Mouse (Mus musculus) regulatory T cell (primary cell): ENCODE measurements at regions not wholly inside any gene's neighbourhood (a gene's known extent, or its start where the extent isn't known, plus 50 kb on each side); places are given as distances from the start of the nearest gene placed in this dataset.

ENCODE experiments used
- in situ Hi-C: fragments of 300-600 bp; cut with MboI, MseI; formaldehyde crosslinking; loops from one replicate; pipeline ENCODE4 v1.15.1; 2025; ENCODE audit warnings: high pct_unique_total_duplicates

DNA sequence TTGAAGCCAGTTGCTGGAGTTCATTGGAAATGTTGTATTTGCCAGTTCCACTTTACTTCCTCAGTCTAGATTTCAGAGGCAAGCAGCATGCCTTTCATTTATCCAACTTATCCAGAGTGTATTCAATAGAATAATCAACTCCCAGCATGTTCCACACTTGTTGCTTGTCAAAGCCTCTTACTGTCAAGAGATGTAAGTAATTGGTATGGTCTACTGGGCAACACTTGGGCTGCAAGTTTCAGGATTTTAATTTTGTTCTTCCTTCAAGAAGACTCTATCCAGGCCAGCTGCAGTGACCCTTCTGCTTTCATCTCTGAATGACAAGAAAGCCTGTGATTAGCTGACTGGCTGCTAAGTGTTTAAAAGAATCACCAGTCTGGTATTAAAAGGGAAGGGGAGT, 3131.6 kb upstream of the Lrrc6 start:
- in situ Hi-C loops: no loop called here

DNA sequence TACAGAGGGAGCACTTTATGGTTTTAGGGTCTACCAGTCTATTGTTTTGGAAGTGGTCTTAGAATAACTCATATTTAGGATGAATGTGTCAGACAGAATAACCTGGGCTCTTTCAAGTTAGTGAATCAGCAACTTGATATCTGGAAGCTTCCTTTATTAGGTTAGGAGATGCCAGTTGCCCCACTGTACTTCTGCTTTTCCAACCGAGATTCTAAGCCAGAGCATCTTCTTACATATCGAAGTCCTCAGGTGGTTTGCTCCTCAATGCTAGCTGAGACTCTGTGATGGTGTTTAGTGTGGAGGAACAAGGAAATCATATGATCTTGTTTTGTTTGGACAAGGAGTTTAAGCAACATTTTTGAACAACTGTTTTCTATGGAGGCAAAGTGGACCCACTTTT, 3117.3 kb upstream of the Lrrc6 start:
- in situ Hi-C loops: loop anchor here (10.0 kb wide), 1 partner anchor 653 kb away; no protein-coding TSS in a partner anchor

DNA sequence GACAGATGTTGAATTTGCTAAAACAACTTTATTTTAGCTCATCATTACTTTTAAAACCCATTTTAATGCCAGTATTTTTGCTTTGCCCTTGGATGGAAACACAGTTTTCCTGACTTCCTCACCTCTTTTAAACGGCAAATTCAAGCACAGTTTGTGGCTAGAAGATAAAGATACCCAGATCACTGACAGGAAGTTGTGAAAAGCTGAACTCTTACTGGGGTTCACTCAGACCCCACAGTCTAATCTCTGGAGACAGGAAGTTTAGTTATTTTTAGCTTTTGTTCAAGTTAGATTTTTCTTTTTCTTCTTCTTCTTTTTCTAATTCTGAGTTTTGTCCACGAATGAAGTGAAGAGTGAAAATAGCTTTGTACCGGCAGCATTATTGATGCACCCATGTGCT, 3113.3 kb upstream of the Lrrc6 start:
- in situ Hi-C loops: loop anchor here (10.0 kb wide), 1 partner anchor 649 kb away; no protein-coding TSS in a partner anchor

DNA sequence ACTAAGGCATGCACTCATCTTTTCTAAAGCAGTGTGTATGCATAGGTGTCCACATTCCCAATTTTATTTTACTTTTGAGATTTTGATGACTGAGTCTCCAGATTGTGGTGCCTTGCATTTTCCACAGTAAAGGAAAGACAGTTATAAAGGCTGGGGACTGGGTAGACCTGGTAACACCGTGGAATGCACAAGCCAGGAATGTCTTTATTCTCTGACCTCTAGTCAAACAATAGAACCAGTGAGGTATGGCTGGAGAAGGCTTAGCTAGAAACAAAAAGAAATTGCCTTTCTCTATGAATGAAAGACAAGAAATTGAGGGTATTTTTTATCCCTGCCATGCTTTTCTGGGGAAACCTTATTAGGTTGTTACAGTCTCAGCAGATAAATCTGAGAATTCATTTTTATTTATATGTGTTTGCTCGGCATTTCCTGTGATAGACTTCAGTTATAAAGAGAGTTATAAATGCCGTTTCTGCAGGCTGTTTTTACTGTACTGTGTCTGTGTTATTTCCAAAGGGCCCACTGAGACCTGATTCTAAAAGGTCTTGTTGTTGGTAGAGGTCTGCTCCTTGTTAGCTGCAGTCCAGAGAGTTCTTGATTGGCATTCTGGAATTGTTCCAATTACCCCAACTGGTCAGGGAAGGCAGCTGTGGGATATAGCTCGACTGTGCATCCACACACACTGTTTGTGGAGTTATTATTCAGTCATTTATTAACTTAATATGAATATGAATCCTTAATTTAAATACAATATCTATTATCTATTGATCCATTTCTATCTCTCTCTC, 3090.7 kb upstream of the Lrrc6 start:
- in situ Hi-C loops: no loop called here

DNA sequence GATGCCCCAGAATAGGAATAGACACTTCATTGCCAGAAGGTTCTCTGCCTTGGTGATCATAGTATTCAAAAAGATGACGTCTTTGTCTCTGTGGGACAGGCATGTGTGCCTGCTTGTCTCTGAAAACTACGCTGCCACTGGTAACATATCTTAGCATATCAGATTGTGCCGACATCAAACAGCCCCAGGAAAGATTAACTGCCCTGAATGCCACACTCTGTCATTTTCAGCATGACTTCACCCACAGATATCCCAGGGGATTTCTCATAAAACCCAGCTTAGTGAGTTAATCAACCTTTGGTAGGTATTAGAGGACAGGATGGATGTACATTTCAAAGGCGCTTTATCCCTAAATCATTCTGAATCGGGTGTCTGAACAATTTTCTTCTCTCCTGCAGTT, 3087.4 kb upstream of the Lrrc6 start:
- in situ Hi-C loops: no loop called here

DNA sequence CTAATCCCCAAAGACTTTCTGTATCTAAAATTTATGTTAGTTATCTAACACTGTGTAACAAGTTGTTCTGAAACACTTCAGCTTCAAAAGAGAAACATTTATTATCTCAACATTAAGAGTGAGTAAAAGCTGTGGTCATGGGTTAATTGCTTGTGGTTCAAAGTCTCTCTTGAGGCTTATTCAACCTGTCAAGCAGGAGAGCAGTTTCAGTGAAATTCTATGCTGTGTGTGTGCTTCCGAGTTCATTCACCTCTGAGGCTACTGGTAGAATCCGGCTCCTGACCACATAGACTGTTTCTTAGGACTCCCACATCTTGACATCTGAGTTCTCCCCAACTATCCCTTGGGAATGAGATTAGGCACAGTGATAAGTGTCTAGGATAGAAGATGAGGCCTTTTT, 3076.0 kb upstream of the Lrrc6 start:
- in situ Hi-C loops: no loop called here

DNA sequence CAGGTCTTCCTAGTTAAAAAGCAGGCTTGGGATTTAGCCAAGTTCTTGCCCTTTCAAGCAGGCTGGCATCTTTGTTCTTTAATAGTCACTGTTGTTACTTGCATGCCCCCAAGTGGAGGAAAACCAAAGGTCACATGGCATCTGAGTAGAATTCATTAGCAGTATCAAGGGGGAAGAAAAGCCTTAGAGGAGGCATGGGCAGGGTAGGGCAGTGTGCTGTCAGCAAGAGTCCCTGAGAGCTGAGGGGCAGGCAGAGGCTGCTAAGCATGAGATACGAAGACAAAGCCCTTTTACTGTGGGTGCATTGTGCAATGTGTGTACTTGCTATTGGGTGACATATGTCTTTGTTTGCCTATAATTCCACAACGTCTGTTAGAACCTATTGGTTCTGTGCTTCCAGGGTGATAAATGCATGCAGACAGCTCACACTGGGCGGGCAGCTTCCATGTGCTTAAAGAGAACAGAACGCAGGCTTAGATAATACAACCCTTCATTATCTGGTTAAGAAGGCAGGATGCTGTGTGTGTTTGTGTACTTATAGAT, 3075.0 kb upstream of the Lrrc6 start:
- in situ Hi-C loops: no loop called here

DNA sequence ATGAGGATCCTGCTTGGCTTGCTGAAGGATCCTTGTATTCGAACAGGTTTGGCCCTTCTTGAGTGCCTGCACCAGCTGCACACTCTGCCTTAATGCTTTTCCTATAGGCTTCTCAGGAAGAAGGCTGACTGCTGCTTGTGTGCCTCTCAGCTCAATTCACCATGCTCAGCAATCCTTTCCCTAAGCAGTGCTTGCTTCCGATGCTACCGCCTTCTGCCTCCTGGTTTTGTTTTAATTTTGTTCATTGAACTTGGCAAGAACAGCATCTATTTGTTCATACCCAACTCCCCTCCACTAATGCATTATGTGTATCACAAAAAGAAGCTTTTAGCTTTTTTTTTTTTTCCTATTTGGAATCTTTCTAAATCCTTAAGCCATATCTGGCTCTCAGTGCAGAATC, 3053.5 kb upstream of the Lrrc6 start:
- in situ Hi-C loops: no loop called here

DNA sequence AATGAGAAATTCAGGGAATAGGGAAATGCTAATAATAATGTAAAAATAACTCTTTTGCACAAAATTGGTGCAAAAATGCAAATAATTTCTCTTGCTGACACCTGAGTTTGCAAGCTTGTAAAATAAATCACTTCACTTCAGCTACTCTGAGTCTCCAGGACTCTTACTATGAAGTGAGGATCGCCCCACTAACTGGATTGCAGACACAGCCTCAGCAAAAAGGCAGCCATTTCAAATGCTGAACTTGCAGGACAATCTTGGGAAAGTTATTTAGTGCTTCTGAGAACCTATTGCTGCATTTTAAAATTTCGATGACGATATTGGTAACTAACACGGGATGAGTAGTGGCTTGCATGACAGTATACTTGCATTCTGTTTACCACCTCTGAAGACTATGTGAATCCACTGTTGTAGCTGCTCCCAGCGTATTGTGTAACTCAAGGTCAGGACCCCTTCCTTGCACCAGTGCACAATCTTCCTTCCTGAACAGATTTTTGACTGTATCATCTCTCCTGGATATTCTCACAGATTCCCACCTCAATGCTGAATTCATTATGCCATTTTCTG, 3051.4 kb upstream of the Lrrc6 start:
- in situ Hi-C loops: no loop called here

DNA sequence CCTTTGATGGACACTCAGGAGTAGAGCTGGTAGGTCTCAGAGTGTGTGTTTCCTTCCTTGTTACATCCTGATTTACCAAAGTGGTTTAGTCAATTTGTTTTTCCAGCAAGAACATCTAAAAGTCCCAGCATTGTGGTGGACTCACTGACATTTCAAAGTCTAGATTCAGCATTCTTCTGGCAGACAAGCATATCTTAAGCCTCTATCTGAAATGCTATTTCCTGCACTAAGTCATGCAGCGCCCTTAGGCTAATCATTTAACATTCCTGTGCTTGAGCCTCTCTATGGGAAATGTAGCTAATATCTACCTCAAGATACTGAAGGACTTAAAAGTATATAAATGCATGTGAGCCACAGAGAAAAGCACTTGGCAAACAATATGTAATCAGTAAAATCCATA, 3050.3 kb upstream of the Lrrc6 start:
- in situ Hi-C loops: no loop called here

DNA sequence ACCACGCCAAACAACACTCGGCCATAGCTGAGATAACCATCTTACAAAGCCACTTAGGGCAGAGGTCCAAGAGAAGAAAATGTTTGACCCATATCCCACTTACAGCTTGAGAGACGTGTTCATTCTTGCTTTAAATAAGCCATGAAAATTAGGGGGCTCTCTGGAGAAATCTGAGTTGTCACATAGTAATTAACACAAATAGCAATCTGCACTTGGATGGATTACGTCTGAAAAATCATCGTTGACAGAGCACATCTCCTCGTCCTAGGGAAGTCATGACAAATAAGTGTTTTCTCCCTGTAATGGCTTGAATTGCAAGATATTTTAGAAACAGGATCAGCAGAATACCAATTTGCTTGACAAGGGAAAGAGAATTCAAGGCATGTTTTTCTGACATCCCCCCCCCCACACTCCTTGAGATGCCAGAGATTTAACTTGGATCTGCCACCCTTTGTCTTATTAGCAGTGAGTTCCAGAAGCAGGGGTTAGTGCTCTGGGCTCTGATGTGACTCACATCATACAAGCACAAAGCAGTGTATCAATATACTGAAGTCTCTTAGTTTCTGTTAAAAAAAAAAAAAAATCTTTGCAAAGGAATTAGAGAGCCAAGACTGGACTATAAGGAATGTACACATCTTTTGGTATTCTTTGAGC, 3025.9 kb upstream of the Lrrc6 start:
- in situ Hi-C loops: no loop called here

DNA sequence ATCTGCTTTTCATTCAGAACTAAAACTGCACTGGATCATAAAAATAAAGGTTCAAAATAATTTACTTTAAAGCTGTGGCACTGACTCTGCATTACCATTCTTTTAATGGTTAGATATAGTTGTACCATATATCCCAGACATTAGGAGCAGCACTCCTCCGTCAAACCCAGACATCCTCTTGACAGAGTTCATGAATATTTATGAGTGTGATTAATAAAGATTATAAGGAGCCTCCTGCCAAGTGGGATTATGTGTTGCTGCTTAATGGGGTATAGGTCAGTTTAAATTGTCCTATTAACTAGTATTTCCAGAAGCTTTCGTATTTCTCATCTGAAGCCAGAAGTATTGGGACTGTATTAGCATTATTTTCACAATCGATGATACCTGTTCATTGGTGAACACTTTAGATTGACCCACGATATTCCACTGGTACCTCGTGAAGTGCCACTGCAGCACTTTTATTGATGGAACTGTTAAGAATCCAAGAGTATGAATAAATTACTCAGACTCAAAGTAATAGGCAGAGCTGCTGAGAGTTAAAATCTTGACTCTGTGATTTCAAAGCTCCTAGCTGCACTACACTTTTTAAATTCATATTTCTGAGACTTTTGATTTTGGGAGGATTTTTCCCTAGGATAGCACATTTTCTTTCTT, 2983.8 kb upstream of the Lrrc6 start:
- in situ Hi-C loops: loop anchor here (10.0 kb wide), 1 partner anchor 60 kb away; no protein-coding TSS in a partner anchor

DNA sequence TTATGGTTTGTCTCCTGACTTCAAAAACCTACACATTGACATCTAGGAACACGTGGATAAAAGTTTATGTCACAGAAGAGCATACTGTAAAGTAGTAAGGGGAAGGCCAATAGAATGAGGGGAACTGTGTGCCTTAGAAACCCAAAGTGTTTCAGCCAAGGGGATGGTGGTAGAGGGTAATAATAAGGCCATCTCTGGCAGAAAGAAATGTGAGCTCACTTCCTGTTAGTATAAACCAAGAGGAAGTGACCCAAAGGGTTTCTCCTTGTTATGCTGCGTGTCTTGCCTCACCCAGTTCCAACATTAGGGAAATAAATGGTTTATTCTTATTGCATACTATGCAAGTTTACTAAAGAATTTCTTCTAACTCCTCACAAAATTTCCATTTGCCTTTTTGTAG, 2982.4 kb upstream of the Lrrc6 start:
- in situ Hi-C loops: loop anchor here (10.0 kb wide), 1 partner anchor 58 kb away; no protein-coding TSS in a partner anchor

DNA sequence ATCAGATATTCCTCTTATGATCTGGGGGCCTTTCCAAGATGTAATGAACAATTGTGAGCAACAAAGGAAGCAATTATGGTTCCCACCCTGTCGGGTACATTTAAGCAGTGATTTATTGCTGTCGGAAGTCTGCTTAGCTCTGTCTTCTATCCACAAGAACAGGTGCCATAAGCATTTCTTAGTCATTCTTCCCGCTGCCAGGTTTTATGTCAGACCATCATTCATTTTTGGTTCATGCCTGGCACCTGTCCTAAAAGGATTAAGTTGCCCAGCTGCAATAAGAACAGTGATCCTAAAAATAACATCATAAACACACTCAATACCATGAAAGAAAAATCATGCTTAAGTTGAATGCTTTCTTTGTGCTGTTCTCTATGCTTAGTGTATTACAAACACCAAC, 2980.4 kb upstream of the Lrrc6 start:
- in situ Hi-C loops: loop anchor here (10.0 kb wide), 1 partner anchor 56 kb away; no protein-coding TSS in a partner anchor

DNA sequence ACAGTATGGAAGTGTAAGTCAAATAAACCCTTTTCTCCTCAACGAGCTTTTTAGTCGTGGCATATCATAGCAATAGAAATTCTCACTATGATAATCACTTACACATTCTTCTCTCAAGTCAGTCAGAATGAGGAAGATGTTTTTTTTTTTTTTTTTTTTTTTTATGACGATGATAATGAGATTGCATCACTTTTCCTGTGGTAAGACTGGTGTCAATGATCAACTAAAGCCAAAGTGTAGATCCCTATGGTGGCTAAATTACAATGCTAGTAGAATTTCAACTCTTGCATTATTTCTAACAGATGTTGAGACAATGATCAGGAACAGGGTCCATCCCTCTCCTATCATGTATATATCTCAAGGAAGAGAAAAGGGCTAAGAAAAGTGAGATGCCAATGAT, 2976.3 kb upstream of the Lrrc6 start:
- in situ Hi-C loops: no loop called here

DNA sequence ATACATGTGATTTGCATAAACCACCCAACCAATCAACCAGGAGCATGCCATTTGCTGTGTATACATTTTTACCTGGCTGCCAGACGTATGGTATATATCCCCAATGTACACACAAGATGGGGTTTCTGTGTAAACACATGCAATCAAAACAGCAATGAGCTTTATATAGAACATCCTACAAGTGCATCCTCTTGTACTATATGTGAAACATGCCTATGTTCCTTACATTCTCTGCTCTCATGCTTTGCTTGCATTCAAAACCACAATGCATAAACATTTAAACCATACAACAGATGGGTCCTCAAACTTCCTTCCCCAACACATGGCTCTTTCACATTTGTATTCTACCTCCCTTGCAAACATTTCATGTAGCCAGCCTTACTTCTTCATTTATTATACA, 2968.9 kb upstream of the Lrrc6 start:
- in situ Hi-C loops: no loop called here

DNA sequence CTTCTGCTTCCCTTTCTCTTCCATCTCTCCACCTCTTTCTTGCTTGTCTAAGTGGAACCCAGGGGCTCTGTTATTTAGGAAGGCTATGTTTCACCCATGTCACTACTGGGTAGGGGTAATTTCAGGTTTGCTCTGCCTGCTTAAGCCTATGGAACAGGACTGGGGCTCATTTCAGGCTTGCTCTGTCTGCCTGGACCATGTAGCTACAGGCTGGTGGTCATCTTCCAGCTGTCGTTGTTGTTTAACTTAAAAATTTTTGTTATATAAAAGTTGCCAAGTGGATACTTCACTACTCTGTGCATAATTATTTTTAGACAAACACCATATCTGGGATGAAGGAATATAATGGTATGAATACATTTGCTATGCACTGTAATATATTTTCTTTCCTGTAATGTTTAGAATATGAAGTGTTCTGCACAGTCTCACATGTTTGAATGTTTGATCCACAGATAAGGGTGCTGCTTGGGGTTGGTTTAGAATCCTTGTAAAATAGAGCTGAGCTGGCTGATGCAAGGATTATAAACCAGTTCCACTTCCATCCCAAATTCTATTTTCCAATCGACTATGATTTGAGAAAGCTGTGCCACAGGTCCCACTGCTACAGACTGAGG, 2960.0 kb upstream of the Lrrc6 start:
- in situ Hi-C loops: no loop called here

DNA sequence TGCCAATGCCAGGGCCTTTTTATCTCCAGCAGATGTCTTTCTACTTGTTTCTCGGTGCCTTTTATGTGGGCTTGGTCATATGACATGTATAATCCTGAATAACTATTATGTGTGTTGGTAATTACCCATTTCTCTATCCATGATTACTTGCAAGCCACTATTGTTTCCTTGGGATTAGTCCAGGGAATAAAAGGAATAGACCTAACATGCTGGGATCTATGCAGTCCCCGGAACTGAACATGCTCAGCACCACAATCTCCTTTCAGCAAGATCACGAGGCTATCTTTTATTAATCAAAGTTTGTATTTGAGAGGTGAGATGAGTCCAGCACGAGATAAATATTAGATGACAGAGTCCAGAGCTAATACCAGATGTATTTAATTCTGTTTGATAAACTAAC, 2956.8 kb upstream of the Lrrc6 start:
- in situ Hi-C loops: no loop called here

DNA sequence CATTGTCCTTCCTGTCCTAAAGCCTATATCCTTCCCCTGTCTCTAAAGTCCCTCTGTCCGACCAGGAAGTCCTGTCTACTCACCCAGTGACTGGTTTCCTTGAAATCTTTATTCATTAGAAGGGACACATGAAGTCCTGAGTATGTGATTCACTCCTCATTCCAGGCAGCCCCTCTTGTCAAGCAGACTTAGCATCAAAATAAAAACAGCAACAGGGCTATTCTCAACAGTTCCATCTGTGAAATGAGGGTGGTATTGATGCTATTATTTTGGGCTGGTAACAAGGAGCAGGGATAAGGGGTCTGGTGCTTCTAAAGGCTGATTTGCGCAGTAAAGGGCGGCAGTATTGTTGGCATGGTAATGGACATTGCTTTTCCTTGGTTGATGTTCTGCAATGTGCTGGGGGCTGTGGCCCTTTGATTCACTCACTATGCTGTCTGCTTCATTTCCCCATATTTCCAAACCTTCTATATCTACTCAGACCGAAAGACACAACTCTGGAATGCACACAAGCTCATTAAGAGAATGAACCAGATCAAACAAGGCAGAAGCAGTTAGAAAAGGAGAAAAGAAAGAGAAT, 2955.6 kb upstream of the Lrrc6 start:
- in situ Hi-C loops: no loop called here

DNA sequence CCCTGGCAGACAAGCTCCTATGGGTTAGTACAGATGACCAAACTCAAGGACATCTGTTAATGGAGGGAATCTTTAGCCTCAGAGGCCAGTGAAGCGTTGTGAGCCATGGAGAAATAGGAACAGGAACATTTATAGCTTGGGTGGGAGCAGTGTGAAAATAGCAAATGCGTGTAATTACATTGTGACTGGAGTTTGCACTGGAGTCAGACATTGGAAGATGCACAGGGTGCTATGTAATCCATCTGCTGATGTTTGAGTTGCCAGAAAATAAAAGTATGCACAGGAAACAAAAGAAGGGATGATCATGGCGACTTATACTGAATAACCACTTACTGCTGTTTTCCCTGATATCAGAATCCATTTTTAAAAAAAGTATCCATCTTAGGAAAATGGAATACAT, 2940.3 kb upstream of the Lrrc6 start:
- in situ Hi-C loops: no loop called here

DNA sequence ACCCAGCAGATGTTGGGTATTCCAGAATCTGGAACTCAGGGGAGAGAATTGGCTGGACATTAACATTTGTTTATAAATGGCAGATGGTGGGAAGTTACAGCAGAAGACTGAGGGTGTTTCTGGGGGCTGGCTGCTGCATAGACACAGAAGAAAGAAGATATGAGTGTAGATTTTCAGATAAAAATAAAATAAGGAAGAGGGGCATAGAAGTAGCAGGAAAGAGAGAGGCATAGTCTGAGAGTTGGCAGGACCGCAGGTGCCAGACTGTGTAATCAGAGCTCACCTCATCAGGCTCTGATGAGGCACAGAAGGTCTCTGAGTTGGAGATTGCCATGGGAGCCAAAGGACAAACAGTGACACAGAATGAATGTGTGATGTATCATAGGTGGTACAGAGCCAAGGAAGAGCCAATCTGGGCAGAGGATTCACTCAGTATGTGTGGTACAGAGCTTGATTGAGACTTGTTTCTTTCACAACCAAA, 2912.9 kb upstream of the Lrrc6 start:
- in situ Hi-C loops: no loop called here
